Mouse (Mus musculus) lung, embryonic 14.5 days (tissue): Measurements from ENCODE around the gene Gpr162. TPM values are rescaled to one million over a fixed set of nuclear protein-coding genes. Genes with fewer than 3 reads are reported as not detected.
"Not testable (repeated sequence)": the region's sequence is repeated elsewhere in the genome, so short reads cannot be mapped to it uniquely, and the experiment has no call there.

Source experiments
- ATAC-seq: fragments of 200-750 bp; cut with Nextera tagmentation; 2 replicates; pipeline ENCODE4 v1.8.0; 2017; ENCODE audit warnings: mild to moderate bottlenecking, moderate TSS enrichment, moderate library complexity; ENCODE audit not compliant: insufficient read depth
- DNase-seq: peaks from one replicate; pipeline ENCODE4 v3.0.0-alpha.2; 2015
- H3K27ac ChIP-seq: fragments of 300-500 bp; sonication (generic); 2 replicates; pipeline ENCODE4 v1.5.1; 2014; ENCODE audit warnings: low read depth, mild to moderate bottlenecking, moderate library complexity
- H3K27me3 ChIP-seq: fragments of 300-500 bp; sonication (generic); 2 replicates; pipeline ENCODE4 v1.6.1; 2014; ENCODE audit warnings: low read length, control low read depth; ENCODE audit not compliant: insufficient read depth
- H3K36me3 ChIP-seq: fragments of 300-500 bp; sonication (generic); 2 replicates; pipeline ENCODE4 v1.6.1; 2014; ENCODE audit warnings: control low read depth; ENCODE audit not compliant: insufficient read depth
- H3K4me1 ChIP-seq: fragments of 300-500 bp; sonication (generic); 2 replicates; pipeline ENCODE4 v1.6.1; 2014; ENCODE audit warnings: antibody characterized with exemption, control low read depth; ENCODE audit not compliant: insufficient read depth
- H3K4me2 ChIP-seq: fragments of 300-500 bp; sonication (generic); 2 replicates; pipeline ENCODE4 v1.6.1; 2014; ENCODE audit warnings: mild to moderate bottlenecking
- H3K4me3 ChIP-seq: fragments of 300-500 bp; sonication (generic); 2 replicates; pipeline ENCODE4 v1.5.1; 2014; ENCODE audit warnings: low read depth, low read length
- H3K9ac ChIP-seq: fragments of 300-500 bp; sonication (generic); 2 replicates; pipeline ENCODE4 v1.6.1; 2014
- H3K9me3 ChIP-seq: fragments of 300-500 bp; sonication (generic); 2 replicates; pipeline ENCODE4 v1.6.1; 2016; ENCODE audit warnings: low read depth, low read length, control low read depth
- CTCF ChIP-seq: IDR thresholded peaks from 2 replicates; pipeline ENCODE4 v1.5.1; 2016; ENCODE audit warnings: antibody characterized with exemption, low read depth
- WGBS: fragments of 180-500 bp; shearing (Covaris S2); extraction: QIAGEN DNeasy Blood & Tissue Kit; methylation state at CpG from one replicate; pipeline ENCODE4 v1.1.7; 2014; 5-methylcytosine and 5-hydroxymethylcytosine counted together
- polyA plus RNA-seq: library from polyadenylated mRNA; unstranded; fragments of >200 nt; fragmentation: Nextera tagmentation; extraction: Ambion mirVana; gene quantifications from 2 replicates; pipeline ENCODE4 v1.2.1, GENCODE M21; 2014

Gene Gpr162
- polyA plus RNA-seq, 1 experiment from 2014 or later: 0.30 TPM

DNA sequence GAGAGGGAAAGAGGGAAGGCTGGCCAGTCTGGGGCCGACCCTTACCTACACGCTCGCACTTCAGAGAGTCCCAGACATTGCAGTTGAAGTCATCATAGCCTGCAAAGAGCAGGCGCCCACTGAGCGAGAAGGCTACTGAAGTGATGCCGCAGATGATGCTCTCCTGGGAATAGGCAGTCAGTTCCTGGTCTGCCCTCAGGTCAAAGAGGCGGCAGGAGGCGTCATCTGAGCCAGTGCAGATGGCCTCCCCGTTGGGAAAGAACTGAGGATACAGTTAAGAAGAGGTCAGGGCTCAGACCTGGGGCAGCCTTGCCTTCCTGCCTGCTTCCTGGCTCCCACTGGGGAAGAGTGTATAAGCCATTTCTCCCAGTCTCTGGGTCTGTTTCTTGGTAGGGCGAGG lies 28.3 kb downstream of the Gpr162 start:
- Histone ChIP-seq H3K27me3 (no peaks in the 10 kb centered on the region), H3K4me3 (no peak overlapping the region), H3K36me3 (peaks cover 35% of the 10 kb centered on the region), H3K4me1 (0 out of 2 replicates have a peak, but pooled peaks cover 12% of the 10 kb centered on the region), H3K4me2 (no peak overlapping the region), H3K9me3 (no peaks in the 10 kb centered on the region), H3K9ac (peak overlapping the region; percentile 9; the same call in 1 of the 2 replicates), H3K27ac (0 out of 2 replicates have a peak overlapping the region, but pooled peaks have one; percentile 8)
- TF ChIP-seq CTCF: no peak
- 53% methylated on average over 10 of the region's 10 CpGs for WGBS
- DNase-seq: no peak
- ATAC-seq: no peak

GRCm38 (mm10) chr6:124834512-124835081 lies 29.2 kb downstream of the Gpr162 start:
- no peak for TF ChIP-seq CTCF
- H3K4me3 ChIP-seq: no peak overlapping the region
- no peak overlapping the region for H3K27ac ChIP-seq
- no peak overlapping the region for H3K9ac ChIP-seq
- no peak for DNase-seq
- H3K4me2 ChIP-seq: no peak overlapping the region
- H3K9me3 ChIP-seq: no peaks in the 10 kb centered on the region
- 0 out of 2 replicates have a peak, but pooled peaks cover 12% of the 10 kb centered on the region for H3K4me1 ChIP-seq
- 75% methylated on average over 6 of the region's 6 CpGs for WGBS
- H3K27me3 ChIP-seq: no peaks in the 10 kb centered on the region
- no peak for ATAC-seq
- H3K36me3 ChIP-seq: peaks cover 35% of the 10 kb centered on the region

- Histone ChIP-seq H3K27ac (no peak overlapping the region), H3K27me3 (no peaks in the 10 kb centered on the region), H3K9ac (no peak overlapping the region), H3K4me3 (peak overlapping the region; percentile 80; the same call in 1 of the 2 replicates), H3K9me3 (no peaks in the 10 kb centered on the region), H3K36me3 (peaks cover 37% of the 10 kb centered on the region), H3K4me2 (peak overlapping the region; percentile 86), H3K4me1 (peaks cover 12% of the 10 kb centered on the region; the same call in 1 of the 2 replicates)
- DNase-seq (no peak), ATAC-seq (no peak)
- WGBS: 87% methylated on average over 8 of the region's 8 CpGs
- no peak for TF ChIP-seq CTCF
Measured at GRCm38 (mm10) chr6:124831649-124832048, 32.1 kb downstream of the Gpr162 start.

- Histone ChIP-seq H3K9ac (peak overlapping the region; percentile 16; the same call in 1 of the 2 replicates), H3K4me2 (peak overlapping the region; percentile 86), H3K36me3 (peaks cover 40% of the 10 kb centered on the region), H3K4me3 (peak overlapping the region; percentile 80), H3K4me1 (peaks cover 11% of the 10 kb centered on the region; the same call in 1 of the 2 replicates)
- not testable (repeated sequence) for H3K9me3 ChIP-seq, H3K27ac ChIP-seq, H3K27me3 ChIP-seq, DNase-seq, ATAC-seq
- 91% methylated on average over 4 of the region's 4 CpGs for WGBS
Measured at GRCm38 (mm10) chr6:124831199-124831598, 32.6 kb downstream of the Gpr162 start.

DNA sequence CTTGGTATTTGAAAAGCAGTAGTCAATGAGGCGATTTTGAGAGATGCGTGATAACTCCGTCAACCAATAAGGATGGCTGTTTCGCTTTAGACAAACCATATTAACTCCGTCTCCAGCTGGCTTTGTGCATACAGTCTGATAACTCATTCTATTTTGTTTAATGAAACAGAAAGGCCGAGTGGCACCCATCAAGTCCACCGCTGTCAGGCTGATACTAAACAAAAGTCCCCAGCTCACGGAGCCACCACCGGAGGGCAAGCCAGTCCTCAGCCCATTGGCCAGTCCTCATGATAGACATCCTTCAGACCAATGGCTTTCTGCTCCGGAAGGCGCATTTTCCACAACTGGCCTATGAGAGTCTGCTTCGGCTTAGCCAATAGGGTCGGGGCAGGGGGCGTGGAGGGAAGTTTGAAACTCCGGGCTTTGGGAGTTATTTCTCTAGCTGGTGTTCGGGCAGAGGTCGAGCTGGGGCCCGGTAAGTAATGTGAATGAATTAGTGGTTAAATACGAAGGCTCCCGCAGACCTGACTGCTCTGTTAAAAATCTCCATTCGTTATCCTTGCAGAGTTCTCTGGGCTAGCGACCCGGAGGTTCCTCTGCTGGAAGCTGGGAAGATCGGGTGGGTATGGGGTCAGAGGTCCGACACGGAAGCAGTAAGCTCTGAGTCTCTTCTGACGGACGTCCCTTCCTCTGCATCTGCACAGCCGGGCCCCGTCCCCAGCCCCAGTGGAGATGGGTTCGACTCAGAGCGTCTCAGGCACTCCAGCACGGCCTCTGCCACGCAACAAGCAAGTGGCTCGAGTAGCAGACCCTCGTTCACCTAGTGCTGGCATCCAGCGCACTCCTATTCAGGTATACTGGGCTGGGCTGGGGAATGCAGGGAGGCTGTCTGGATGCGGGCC lies 33.7 kb downstream of the Gpr162 start:
- under 1% methylated on average over 38 of the region's 38 CpGs for WGBS

GRCm38 (mm10) chr6:124828868-124829798 lies 34.6 kb downstream of the Gpr162 start, which contains the start of the genes Usp5 and Cdca3:
TSS of gene Usp5 (minus strand) at chr6:124829484.
TSS of gene Cdca3 (plus strand) at chr6:124829547.
- ATAC-seq: peak; percentile 95
- peak; percentile 56 for TF ChIP-seq CTCF
- no peaks in the 10 kb centered on the region for H3K27me3 ChIP-seq
- peak within 1 kb of the TSS; percentile 92 for H3K27ac ChIP-seq
- peak; percentile 100 for DNase-seq
- peaks cover 6% of the 10 kb centered on the region; the same call in 1 of the 2 replicates for H3K4me1 ChIP-seq
- H3K4me3 ChIP-seq: peak within 1 kb of the TSS; percentile 80
- no peaks in the 10 kb centered on the region for H3K9me3 ChIP-seq
- under 1% methylated on average over 55 of the region's 55 CpGs for WGBS
- H3K36me3 ChIP-seq: peaks cover 51% of the 10 kb centered on the region
- H3K4me2 ChIP-seq: peak within 1 kb of the TSS; percentile 86
- peak within 1 kb of the TSS; percentile 87 for H3K9ac ChIP-seq

More for the DNA sequence above, 33.7 kb downstream of the Gpr162 start:
- peak; percentile 98 for DNase-seq
- H3K27me3 ChIP-seq: no peaks in the 10 kb centered on the region
- H3K9me3 ChIP-seq: no peaks in the 10 kb centered on the region
- peaks cover 6% of the 10 kb centered on the region; the same call in 1 of the 2 replicates for H3K4me1 ChIP-seq
- ATAC-seq: peak; percentile 90
- no peak for TF ChIP-seq CTCF
- H3K4me3 ChIP-seq: peak overlapping the region; percentile 80
- H3K27ac ChIP-seq: peak overlapping the region; percentile 92
- H3K4me2 ChIP-seq: peak overlapping the region; percentile 86
- H3K9ac ChIP-seq: peak overlapping the region; percentile 87
- peaks cover 49% of the 10 kb centered on the region for H3K36me3 ChIP-seq
